Comparison of ENCODE assay signal across 11 mouse cellular contexts in genomic region chr10:58338590-58338989, GRCm38 (mm10). TPM values are rescaled to one million over a fixed set of nuclear protein-coding genes. Genes with fewer than 3 reads are reported as not detected.
DNase-seq lines count a peak whose midpoint lies in the region; ATAC-seq and TF ChIP-seq lines count a peak whose summit lies in the region.
"Had no signal": no experiment of that assay in that cellular context is flagged by ENCODE, and none has a peak within 500 bp of the region (broad histone marks: within the 10 kb centered on the region; RNA-seq: fewer than 3 reads in every experiment).

No protein-coding gene starts in this region.

- DNase-seq in heart, adult 11 months, result peak; percentile 93
- no peak for DNase-seq in heart, postnatal 25 days (ENCODE audit: low spot score)
- DNase-seq in layer of hippocampus, adult 2 months (ENCODE audit: low spot score in 2 of 2), result no peak
- no peak for DNase-seq in layer of hippocampus, adult 9-11 months
- DNase-seq in adipocyte (ENCODE audit: low spot score), result peak; percentile 68
- peak; percentile 11 for DNase-seq in hindbrain, postnatal 0 days (ENCODE audit: low spot score)
- no peak for DNase-seq in thymus, postnatal 36 days
- DNase-seq: cerebellum, postnatal 36 days had no signal

- H3K9ac ChIP-seq in hindbrain, postnatal 0 days (replicated peaks; ENCODE audit: low read length), result no peak overlapping the region

- no peak for TF ChIP-seq CTCF in layer of hippocampus, adult 2 months (conservative IDR thresholded peaks at IDR 0.05)
- TF ChIP-seq CTCF in hindbrain, postnatal 0 days (IDR thresholded peaks at IDR 0.05; ENCODE audit: low read depth), result no peak

- H3K36me3 ChIP-seq in hindbrain, postnatal 0 days (ENCODE audit: insufficient read depth, low read length), result no peaks in the 10 kb centered on the region

- no peaks in the 10 kb centered on the region for H3K27me3 ChIP-seq in hindbrain, postnatal 0 days (ENCODE audit: insufficient read depth, low read length)

- H3K9me3 ChIP-seq in hindbrain, postnatal 0 days (ENCODE audit: low read length), result no peaks in the 10 kb centered on the region

- H3K27ac ChIP-seq in layer of hippocampus, adult 2 months, result peak overlapping the region; percentile 79
- peak overlapping the region; percentile 70 for H3K27ac ChIP-seq in hindbrain, postnatal 0 days

- no peak overlapping the region for H3K4me2 ChIP-seq in hindbrain, postnatal 0 days (ENCODE audit: low read depth, low read length)

- no peaks in the 10 kb centered on the region for H3K4me1 ChIP-seq in hindbrain, postnatal 0 days (ENCODE audit: insufficient read depth, low read length)

- intact Hi-C loops in heart, postnatal 25 days (cut with DNase I), result no loop called here

- no peak for ATAC-seq in hindbrain, postnatal 0 days
- no peak for ATAC-seq in megakaryocyte, adult 5-6 weeks (ENCODE audit: poor library complexity, severe bottlenecking)
- ATAC-seq: CD4-positive, CD25-positive, alpha-beta regulatory T cell, adult 4 months; intestine, postnatal 0 days had no signal

- WGBS in hindbrain, postnatal 0 days, result 43% methylated on average over 1 of the region's 1 CpGs

- no peak overlapping the region for H3K4me3 ChIP-seq in layer of hippocampus, adult 2 months
- no peak overlapping the region for H3K4me3 ChIP-seq in hindbrain, postnatal 0 days (ENCODE audit: low read length)

RNA-seq across cellular contexts. Expression of gene Lims1, which starts 15.3 kb away (rescaled TPM):
- total RNA-seq in heart, postnatal 25 days (2021), result 100 to 1,000 TPM; 168 to 192 TPM
- total RNA-seq in layer of hippocampus, adult 2 months (2021), result 10 to 100 TPM; 20.7 to 22.6 TPM
- total RNA-seq in hindbrain, postnatal 0 days (2014; rRNA removed), result 31.6 and 38.5 TPM in 2 replicates
- polyA plus RNA-seq in hindbrain, postnatal 0 days (2015; fragmentation: Nextera tagmentation; extraction: Ambion mirVana), result 55.7 and 58.7 TPM in 2 replicates
- 239 and 260 TPM in 2 replicates for total RNA-seq in megakaryocyte, adult 5-6 weeks (2015)
- total RNA-seq in megakaryocyte, adult 5-6 weeks (2017), result 171 and 182 TPM in 2 replicates

Comparison
In these comparisons a context has a peak if more than half of its experiments do, and no peak if none do; other contexts are left out.
1. DNase-seq: peak in heart, adult 11 months (single experiment), adipocyte (single experiment) and hindbrain, postnatal 0 days (single experiment); none in heart, postnatal 25 days (single experiment), layer of hippocampus, adult 2 months (0 of 2), layer of hippocampus, adult 9-11 months (single experiment) and thymus, postnatal 36 days (0 of 2).